Mouse (Mus musculus) lung, postnatal 4 days (tissue): ENCODE data around the gene Ugt1a6a.
"Not testable (repeated sequence)": the region's sequence is repeated elsewhere in the genome, so short reads cannot be mapped to it uniquely, and the experiment has no call there.

Experiments used
- DNase-seq, 2 experiments: peaks; one replicate each; pipeline ENCODE4 v3.0.0; 2021

Gene Ugt1a6a

DNA sequence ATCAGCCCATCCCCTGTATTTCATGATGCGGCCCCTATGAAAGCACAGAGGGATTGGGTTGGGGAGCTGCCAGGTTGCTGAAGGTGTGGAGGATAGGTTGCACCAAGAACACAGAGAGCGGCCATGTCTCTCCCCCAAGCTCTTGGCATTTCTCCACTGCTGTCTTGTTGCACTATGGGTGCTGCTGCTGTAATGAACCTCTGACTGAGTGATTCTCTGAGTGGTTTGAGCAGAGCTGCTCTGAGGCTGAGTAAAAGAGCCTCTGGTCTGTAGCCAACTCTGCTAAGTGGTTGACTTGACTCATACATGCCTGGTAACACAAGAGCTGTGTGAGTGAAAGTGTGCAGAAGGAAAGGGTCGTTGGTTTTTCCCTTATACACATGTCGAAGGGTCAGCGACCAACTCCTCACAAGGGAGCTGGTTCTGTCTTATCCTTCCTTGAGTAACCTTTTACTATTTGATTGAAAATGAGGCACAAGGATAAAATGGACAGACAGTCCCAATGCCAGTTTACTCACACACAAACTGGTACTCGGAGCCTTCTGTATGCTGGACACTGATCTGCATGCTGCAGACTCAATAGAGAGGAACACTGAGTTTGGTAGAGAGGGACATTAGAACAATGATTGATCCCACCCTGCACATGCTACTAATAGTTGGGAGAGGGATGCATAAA lies 758 bp downstream of the Ugt1a6a start:
- DNase-seq, result peak in 1 of 2 experiments; percentile 32

DNA sequence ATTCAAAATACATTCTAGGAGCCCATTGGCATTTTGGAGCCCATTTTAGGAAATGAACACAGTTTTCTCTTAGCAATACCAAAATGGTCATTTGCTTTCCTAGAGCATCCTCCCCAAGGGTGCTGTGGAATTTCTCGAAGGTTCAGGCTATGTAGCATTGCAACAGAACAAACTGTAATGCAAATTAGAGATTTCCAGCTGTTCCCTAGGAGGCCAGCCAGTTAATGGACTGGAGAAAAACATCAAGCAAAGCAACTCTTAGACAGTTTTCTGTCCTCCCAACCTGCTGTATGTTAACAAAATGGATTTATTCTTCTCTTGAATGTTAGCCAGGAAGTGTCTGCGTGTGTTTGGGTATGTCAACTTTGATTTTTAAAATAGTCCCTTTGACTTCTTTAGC lies 2.0 kb downstream of the Ugt1a6a start:
- no peak for DNase-seq

DNA sequence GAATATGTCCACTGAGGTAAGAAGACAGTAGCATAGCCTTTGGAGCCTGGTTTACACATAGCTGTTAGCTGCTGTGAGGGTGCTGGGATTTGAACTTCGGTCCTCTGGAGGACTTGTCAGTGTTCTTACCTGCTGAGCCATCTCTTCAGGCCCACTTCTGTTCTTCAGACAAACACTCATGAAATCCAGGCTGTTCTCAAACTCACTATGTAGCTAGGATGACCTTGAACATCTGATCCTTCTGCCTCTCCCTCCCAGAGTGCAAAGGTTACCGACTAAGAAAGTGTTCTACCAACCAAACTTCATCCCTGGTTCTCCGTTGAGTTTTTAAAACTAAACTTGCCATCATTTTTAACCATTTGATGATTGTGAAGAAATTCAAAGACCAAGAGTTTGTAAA lies 2.7 kb downstream of the Ugt1a6a start:
- DNase-seq, result no peak

DNA sequence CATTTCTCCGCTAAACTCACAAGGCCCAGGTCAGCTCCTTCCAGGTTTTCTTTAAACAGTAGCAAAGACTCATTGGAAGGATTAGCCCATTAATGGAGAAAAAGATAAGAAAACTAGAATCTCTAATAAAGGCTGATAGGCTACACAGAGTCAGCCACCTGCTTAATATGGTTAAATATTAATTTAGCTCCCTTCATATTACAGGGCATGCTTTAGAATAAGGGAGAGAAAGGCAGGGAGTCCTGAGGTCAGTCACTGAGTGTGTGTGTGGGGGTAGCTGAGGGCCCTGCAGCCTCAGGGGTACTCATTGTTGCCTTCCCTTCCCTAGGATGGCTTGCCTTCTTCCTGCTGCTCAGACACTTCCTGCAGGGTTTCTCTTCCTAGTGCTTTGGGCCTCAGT lies 3.5 kb downstream of the Ugt1a6a start:
- DNase-seq, result no peak

DNA sequence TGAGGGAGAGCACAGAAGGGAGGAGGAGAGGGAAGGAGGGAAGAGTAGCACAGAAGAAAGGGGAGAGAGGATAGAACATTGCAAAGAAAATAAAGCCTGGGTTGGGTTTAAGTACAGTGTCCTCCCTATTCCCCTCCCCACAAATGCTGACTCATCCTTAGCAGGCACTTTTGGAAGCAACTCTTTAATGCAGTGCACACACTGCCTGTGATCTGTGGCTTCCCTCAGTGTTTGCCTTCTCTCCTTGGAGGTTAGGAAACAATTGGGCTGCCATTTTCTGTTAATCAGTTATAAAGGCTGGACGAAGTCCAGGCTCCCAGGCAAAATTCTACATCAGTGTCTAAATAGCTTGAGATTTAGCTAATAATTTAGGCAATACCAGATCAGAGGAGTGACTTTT lies 5.9 kb downstream of the Ugt1a6a start:
- peak in 1 of 2 experiments; percentile 30 for DNase-seq

DNA sequence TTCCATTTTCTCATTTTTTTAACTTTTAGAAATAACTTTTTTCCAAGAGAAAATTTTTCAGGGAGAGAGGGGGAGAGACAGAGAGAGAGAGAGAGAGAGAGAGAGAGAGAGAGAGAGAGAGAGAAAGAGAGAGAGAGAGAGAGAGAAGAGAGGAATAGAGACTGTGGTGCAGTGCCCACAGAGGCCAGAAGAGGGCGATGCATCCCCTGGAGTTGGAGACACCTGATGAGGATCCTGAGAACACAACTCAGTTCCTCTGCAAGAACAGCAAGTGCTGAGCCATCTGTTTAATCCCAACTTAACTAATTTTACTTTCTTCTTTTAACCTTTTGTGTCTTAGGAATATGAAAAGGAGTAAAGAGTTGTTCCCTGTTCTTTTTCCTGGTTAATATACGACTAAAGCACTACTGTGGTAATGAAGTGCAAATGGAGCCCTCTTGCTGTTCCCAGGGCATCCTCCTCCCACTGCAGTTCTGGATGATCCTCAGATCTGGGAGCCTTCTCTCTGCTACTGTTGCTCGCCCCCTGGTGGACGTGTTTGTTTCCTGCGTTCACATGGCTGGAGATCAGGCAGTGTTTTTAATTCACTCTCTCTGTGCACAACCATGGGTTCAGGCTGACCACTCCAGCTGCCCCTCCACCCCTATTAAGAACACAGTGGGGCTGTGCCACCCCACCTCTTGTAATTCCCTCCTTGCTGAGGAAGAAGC lies 9.5 kb downstream of the Ugt1a6a start:
- peak; percentile 34 to 60 for DNase-seq

DNA sequence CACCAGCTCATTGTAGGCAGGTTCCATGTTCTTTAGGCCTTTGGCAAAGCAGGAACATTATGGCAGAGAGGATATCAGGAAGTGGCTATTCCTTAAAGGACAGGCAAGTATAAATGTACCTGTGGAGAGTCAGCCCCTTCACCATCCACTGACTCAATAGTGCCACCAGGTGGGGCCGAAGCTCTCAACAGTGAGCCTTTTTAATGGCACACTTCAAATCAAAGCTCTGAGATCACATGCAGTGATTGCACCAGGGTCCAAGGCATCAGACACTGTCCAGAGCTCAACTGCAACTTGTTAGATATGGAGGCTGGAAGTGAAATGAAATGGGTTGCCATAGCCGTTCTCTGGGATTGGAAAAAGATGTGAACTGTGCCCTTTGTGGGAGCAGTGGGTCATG lies 10.7 kb downstream of the Ugt1a6a start:
- peak; percentile 29 to 41 for DNase-seq

DNA sequence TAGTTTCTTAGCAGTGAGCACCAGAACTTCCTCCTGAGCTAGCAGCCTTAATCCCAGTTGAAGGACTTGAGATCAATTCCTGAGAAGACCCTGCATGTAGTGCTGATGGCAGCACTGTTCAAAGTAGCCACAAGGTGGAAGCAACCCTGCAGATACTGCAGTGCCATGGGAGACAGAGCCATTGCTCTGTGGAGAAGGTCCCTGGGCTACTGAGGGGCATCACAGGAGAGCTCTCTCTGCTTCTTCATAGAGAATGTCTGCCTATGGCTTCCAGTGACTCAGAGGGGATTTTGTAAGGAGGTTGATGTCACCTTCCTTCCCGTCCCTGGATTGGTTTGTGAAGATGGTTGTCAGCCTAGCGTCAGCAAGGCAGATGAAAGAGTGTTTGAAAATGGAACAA lies 15.5 kb downstream of the Ugt1a6a start:
- DNase-seq, result not testable (repeated sequence)

DNA sequence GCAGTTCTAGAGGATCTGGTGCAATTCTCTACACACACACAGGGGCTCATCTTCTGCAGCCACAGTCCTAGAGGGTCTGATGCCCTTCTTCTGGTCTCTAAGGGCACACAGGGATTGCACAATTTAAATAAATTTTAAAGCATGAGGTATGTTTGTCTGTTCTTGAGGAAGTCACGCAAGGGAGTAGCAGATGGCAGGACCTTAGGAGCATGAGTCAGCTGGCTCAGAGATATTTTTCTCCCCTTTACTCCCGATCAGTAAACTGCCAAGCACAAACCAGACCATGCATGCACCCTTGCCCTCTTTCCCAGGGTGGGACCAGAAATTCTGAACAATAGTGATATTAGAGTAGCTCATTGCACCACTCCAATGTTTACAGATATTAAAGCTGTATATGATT lies 23.8 kb downstream of the Ugt1a6a start:
- no peak for DNase-seq

DNA sequence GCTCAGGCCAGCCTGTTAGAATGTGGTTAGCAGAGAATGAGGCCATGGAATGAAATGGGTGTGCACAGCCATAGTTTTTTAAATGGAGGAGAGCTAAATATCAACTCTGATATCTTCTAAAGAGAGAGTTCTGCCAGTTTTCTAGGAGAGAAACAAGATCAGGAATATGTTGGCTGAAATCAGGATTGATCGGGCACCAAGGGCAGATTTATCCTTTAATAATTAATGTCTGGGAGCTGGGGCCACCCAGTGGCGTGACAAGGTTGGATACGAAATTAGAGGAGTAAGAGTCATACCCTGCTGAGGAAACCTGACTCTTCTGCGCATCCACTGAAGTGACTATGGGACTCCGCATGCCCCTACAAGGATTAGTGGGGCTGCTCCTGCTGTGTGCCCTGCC lies 31.1 kb downstream of the Ugt1a6a start, which contains the start of gene Ugt1a5:
TSS of gene Ugt1a5 (plus strand) at position 302 of the 400 bp plus-strand sequence.
- DNase-seq, result no peak

DNA sequence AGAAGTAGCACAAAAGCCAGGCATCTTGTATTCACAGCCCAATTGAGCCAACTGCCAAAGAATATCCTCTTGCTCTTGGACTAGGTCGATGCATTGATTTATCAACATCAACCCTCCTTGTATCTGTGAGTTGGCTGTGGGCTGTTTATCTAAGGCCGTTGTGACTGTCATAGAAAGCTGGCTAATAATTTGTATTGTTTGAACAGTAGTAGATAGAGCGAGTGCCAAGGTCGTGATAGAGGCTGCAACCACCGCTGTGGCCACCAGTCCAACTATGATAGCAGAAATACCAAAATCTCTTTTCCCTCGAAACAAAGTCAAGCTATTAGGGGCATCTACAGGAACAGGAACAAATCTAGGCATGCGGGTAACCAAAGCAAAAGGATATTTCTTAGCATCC lies 37.6 kb downstream of the Ugt1a6a start:
- DNase-seq, result not testable (repeated sequence)

DNA sequence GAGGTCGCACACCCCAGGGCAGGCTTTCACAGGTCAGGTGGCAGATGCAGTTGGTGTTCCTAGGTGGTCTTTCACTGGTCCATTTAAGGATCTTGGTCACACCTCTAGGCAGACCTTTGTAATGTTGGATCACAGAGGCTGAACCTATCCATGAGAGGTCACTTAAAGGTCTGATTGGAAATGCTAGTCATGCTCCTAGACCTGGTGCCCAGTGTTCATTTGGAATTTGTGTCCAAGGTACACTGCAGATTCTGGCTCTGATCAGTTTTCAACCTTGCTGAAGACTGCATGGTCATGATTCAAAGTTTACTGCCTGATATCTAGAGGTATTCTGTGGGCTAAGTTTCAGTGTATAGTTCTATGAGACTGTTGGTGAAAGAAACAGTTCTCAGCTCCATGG lies 45.0 kb downstream of the Ugt1a6a start:
- DNase-seq, result no peak

DNA sequence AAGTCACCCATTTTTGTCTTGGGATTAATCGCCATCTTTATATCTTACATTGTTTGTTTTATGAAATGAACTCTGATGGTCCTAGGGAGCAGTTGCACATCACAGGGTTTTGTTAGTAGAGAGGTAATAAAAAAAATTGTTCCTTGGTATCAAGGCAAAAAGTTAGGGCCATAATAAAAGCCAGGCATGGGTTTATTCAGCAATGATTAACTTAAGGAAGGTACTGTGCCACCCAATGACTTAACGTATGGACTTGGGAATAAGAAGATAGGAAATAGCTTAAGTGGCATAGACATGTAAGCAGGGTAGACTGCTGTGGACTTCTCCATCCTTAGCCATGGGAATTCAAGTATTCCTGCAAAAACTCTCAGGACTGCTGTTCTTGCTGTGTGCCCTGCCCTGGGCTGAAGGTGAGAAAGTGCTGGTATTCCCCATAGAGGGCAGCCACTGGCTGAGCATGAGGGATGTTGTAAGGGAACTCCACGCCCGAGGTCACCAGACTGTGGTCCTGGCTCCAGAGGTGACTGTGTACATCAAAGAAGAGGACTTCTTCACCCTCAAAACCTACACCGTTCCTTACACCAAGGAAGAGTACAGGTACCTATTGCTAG lies 51.8 kb downstream of the Ugt1a6a start:
- DNase-seq, result no peak

DNA sequence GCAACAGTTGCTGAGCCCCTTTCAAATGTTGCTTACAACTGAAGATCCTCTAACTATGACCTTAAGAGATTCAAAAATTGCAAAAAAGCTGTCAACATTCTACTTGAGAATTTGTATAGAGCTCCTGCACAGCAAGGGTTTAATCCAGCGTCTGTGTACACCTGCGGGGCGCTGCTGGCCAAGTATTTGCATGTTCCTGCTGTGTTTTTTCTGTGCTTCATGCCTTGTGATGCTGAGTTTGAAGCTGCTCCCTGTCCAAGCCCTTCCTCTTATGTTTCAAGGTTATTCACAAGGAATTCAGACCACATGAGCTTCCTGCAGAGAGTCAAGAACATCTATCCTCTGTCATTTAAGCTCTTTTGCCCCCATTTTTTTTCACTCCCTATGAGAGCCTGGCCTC lies 57.5 kb downstream of the Ugt1a6a start:
- no peak for DNase-seq

DNA sequence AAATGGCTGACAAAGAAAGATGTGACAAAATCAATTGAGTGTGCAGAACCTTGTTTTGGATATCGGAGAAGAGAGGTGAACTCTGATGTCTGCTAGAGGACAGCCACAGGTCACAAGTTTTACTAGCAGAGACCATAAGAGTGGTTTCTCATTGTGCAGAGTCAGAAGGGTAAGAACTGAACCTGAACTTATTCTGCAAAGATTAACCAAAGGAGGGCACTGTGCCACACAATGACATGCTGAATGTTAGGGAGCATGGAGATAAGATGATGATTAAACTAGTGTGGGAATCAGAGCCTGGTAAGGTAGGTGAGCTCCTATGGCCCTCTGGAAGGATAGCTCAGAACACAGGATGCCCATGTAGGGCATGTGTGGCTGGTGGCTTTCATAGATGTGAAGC lies 61.1 kb downstream of the Ugt1a6a start:
- DNase-seq, result no peak

DNA sequence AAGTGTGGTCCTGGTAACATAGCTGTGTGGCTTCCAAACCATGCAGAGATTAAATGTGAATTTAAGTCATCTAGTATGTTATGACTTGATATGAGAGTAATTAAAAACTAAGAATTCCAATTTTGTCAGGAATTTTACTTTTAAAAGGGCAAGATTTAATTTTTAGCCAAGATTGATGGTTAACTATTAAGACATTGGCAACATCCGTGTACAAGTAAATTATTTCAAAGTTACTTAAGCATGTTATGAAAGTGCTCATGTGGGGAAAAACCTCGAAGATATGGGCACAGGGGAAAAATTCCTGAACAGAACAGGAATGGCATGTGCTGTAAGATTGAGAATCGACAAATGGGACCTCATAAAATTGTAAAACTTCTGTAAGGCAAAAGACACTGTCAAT lies 62.8 kb downstream of the Ugt1a6a start:
- no peak for DNase-seq

DNA sequence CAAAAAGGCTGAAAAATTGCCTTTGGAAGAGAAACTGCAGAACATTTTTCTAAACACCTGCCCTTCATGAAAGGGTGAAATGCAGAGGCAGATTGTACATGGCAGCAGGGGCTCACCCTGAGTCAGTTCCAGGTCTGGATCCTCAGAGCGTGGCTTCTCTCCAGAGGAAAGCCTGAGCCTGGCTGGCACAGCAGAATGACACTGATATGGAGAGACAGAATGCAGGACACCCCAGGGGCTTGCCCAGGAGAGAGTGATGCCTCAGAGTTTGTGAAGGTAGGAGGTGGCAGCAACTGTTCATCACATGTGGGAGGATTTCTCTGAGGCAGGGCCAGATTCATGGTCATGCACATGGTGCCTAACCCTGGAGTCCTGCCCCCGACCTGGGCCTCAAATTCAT lies 65.4 kb downstream of the Ugt1a6a start:
- no peak for DNase-seq

DNA sequence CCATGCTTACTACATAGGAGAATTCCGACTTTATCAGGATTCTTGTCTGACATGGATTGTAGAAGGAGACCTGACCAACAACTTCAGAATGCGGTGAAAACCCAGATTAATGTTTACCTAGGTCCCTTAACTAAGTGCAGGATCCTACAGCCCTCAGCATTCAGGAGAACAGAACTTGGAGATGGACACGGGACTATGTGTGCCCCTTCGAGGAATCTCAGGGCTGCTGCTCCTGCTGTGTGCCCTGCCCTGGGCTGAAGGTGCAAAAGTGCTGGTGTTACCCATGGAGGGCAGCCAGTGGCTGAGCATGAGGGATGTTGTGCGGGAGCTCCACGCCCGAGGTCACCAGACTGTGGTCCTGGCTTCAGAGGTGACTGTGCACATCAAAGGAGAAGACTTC lies 65.8 kb downstream of the Ugt1a6a start, which contains the start of gene Ugt1a2:
TSS of gene Ugt1a2 (plus strand) at position 146 of the 400 bp plus-strand sequence.
- DNase-seq, result no peak

DNA sequence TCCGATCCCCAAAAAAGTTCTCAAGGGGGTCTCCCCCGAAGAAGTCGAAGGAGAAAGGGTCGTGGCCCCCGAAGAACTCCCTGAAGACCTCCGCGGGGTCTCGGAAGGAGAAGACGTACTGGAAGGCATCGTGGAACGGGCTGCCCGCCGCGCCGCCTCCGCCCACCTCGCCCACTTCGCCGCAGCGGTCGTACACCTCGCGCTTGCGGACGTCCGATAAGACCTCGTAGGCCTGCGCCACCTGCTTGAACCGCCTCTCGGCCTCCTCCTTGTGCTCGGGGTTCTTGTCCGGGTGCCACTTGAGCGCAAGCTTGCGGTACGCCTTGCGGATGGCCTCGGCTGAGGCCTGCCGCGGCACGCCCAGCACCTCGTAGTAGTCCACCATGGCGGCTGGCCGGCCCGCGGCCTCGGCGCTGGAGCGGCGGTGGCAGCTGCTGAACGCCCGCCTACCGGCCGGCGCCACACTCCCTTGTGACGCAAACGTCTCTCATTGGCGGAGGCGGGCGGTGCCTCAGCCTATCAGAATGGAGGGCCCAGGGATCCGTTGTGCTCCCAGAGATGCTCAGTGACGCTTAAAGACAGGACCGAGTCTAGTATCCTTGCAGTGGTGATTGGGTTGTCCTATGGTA lies 70.8 kb downstream of the Ugt1a6a start, which contains the start of gene Dnajb3:
TSS of gene Dnajb3 (minus strand) at position 489 of the 629 bp plus-strand sequence.
- peak; percentile 83 to 87 for DNase-seq

DNA sequence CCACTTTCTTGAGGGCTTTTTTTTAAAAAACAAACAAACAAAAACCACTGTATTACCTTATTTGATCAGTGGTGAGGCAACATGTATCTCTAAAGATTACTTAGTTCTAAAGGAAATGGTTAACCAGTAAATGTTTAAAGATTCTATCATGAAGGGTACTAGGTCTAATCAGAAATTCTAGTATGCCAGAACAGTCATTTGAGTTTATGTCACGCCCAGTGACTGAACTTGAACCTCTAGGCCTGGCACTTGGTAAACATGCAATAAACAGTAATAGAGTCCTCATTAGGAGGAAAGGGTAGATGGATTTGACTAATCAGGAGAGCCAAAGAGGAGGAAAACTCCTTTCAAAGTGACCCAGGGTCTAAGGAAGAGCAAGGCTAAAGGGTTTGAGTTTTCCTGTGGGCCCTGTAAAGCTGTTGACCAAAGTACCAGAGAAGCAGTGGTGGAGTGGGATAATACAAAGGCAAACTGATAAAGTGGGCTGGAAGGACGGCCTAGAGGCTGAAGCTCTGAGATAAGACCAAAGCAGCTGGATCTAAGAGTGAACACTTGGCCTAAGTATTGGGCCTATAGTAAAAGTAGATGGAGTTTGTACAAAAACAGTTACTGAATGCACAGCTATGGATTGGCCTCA lies 72.4 kb downstream of the Ugt1a6a start:
- no peak for DNase-seq

DNA sequence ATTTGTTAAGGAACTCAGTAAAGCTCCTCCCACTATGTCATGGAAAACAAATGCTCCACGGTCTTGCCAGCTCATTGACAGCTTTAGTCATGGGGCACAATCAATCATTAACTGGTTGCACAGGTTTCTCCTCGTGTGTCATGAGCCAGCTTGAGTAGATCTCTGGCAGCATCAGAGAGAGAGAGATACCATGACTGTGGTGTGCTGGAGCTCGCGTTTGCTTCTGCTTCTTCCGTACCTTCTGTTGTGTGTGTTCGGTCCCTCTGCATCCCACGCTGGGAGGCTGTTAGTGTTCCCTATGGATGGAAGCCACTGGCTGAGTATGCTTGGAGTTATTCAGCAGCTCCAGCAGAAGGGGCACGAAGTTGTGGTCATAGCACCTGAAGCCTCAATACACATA lies 77.2 kb downstream of the Ugt1a6a start, which contains the start of gene Ugt1a1:
TSS of gene Ugt1a1 (plus strand) at position 148 of the 400 bp plus-strand sequence.
- peak in 1 of 2 experiments; percentile 8 for DNase-seq

DNA sequence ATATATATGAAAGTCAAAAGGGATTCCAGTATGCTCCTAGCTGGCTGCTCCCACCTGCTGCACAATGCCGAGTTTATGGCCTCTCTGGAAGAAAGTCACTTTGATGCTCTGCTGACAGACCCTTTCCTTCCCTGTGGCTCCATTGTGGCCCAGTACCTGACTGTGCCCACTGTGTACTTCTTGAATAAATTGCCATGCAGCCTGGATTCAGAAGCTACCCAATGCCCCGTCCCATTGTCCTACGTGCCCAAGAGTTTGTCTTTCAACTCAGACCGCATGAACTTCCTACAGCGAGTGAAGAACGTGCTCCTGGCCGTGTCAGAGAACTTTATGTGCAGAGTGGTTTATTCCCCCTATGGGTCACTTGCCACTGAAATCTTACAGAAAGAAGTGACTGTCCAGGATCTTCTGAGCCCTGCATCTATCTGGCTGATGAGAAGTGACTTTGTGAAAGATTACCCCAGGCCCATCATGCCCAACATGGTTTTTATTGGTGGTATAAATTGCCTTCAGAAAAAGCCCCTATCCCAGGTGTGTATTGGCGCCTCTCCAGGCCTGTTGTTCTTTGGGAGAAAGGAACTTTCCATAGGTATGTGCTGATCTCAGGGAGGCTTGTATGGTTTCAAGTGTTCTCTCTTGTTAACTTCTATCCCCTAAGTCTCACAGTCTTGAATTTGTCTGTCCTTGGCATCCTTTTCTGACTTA lies 77.9 kb downstream of the Ugt1a6a start:
- peak in 1 of 2 experiments; percentile 7 for DNase-seq
